Mouse (Mus musculus): ENCODE measurements around the gene Cant1. TPM values are rescaled to one million over a fixed set of nuclear protein-coding genes. Genes with fewer than 3 reads are reported as not detected.

The Cant1 gene
- polyA plus RNA-seq, 1 experiment from 2014 or later: 32.3 TPM

DNA sequence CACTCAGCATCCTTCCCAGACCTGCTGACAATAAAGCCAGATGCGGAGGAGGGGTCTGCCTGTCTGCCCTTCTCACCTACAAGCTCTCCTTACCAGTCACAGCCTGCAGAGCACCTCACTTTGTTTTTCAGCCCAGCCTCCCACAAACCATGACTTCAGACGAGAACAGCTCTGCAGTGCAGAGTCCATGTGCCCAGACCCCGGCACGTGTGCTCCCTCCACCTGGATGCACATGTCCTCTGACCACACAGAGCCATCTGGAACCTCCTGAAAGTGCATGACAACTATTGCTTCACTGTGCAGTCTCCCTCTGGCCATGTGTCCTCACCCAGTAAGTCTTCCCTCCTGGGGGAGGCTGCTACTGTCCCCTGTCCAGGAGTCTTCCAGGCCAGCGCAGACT is 4.6 kb downstream of the Cant1 start:
- Histone ChIP-seq H3K4me2 (replicated peaks; ENCODE audit: low read depth) (no peak overlapping the region), H3K4me3 (ENCODE audit: low read depth, low read length) (no peak overlapping the region), H3K27ac (replicated peaks) (no peak overlapping the region), H3K9ac (ENCODE audit: low read length) (no peak overlapping the region), H3K27me3 (ENCODE audit: control insufficient read depth, insufficient read depth, low read length) (no peaks in the 10 kb centered on the region), H3K36me3 (ENCODE audit: control insufficient read depth, insufficient read depth, low read length) (peaks cover 14% of the 10 kb centered on the region), H3K9me3 (ENCODE audit: control insufficient read depth, low read length) (no peaks in the 10 kb centered on the region), H3K4me1 (replicated peaks; ENCODE audit: control insufficient read depth, insufficient read depth) (peaks cover 7% of the 10 kb centered on the region)
- 91% methylated on average over 5 of the region's 5 CpGs for WGBS
- DNase-seq (ENCODE audit: low spot score) (no peak), ATAC-seq (ENCODE audit: low FRiP score, low TSS enrichment) (no peak)
- TF ChIP-seq EP300 (optimal IDR thresholded peaks at IDR 0.05): no peak
- no peak for TF ChIP-seq CTCF (IDR thresholded peaks at IDR 0.05; ENCODE audit: low read depth)

DNA sequence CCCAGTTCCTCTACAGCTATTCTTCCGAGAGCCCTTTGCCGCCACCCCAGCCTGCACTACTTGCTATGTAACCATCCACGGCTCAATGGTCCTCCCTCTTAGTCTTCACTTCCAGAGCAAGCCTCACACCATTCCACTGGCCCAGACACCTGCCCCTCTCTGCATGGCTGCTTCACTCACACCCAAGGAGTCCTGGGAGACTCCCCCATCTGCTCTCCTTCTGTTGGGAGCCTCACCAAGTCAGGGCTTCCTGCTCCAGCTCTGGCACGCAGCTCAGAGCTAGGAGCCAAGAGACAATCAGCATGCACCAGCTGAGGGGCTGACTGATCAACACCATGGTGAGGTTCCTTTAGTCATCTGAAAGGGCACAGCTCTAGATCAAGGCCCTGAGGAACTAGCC is 5.8 kb downstream of the Cant1 start:
- Histone ChIP-seq H3K9me3 (ENCODE audit: control insufficient read depth, low read length) (no peaks in the 10 kb centered on the region), H3K4me3 (ENCODE audit: low read depth, low read length) (no peak overlapping the region), H3K36me3 (ENCODE audit: control insufficient read depth, insufficient read depth, low read length) (peaks cover 16% of the 10 kb centered on the region), H3K4me1 (replicated peaks; ENCODE audit: control insufficient read depth, insufficient read depth) (peaks cover 6% of the 10 kb centered on the region), H3K27me3 (ENCODE audit: control insufficient read depth, insufficient read depth, low read length) (no peaks in the 10 kb centered on the region), H3K27ac (replicated peaks) (no peak overlapping the region), H3K9ac (ENCODE audit: low read length) (no peak overlapping the region), H3K4me2 (replicated peaks; ENCODE audit: low read depth) (no peak overlapping the region)
- WGBS: 74% methylated on average over 4 of the region's 4 CpGs
- TF ChIP-seq CTCF (IDR thresholded peaks at IDR 0.05; ENCODE audit: low read depth): no peak
- no peak for TF ChIP-seq EP300 (optimal IDR thresholded peaks at IDR 0.05)
- DNase-seq (ENCODE audit: low spot score) (no peak), ATAC-seq (ENCODE audit: low FRiP score, low TSS enrichment) (no peak)

DNA sequence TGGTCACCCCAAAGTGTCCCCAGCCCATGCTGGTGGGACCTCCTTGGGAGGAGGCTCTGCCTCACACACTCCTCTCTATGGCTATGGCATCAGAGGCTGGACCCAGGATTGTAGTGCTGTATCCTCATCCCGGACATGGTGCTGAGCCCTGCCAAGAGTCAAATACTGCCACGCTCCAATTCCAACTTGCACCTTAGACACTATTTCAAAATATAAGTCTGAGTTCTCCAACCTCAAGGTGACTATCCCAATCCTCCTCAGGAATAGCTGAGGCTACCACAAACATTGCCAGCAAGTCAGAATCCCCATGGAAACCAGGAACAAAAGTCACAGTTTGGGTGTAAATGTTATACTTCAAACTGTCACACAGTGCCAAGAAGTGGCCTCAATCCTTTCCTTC is 6.3 kb downstream of the Cant1 start:
- 82% methylated on average over 2 of the region's 2 CpGs for WGBS
- TF ChIP-seq EP300 (optimal IDR thresholded peaks at IDR 0.05): no peak
- TF ChIP-seq CTCF (IDR thresholded peaks at IDR 0.05; ENCODE audit: low read depth): no peak
- no peaks in the 10 kb centered on the region for H3K9me3 ChIP-seq (ENCODE audit: control insufficient read depth, low read length)
- H3K9ac ChIP-seq (ENCODE audit: low read length): no peak overlapping the region
- H3K4me3 ChIP-seq (ENCODE audit: low read depth, low read length): no peak overlapping the region
- no peaks in the 10 kb centered on the region for H3K27me3 ChIP-seq (ENCODE audit: control insufficient read depth, insufficient read depth, low read length)
- DNase-seq (ENCODE audit: low spot score): no peak
- H3K36me3 ChIP-seq (ENCODE audit: control insufficient read depth, insufficient read depth, low read length): peaks cover 16% of the 10 kb centered on the region
- ATAC-seq (ENCODE audit: low FRiP score, low TSS enrichment): no peak
- H3K4me2 ChIP-seq (replicated peaks; ENCODE audit: low read depth): no peak overlapping the region
- peaks cover 3% of the 10 kb centered on the region for H3K4me1 ChIP-seq (replicated peaks; ENCODE audit: control insufficient read depth, insufficient read depth)
- H3K27ac ChIP-seq (replicated peaks): no peak overlapping the region

DNA sequence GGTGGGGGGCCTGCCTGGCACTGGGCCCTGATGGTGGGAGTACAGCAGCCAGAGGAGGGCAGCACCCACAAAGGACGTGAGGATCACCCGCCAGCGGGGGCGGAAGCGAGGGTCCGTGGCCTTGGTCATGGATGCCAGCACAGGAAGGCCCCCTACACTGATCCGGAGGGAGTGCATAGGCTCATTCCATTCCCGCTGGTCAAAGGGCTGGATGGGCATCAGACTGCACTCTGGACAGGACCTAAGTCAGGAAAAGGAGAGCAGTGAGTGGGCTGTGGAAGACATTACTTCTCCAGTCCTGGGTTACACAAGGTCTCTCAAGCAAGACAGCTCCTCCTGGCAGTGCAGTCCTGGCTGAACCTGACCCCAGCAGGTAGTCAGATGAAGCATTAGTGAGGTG is 7.6 kb downstream of the Cant1 start:
- 94% methylated on average over 8 of the region's 8 CpGs for WGBS
- H3K36me3 ChIP-seq (ENCODE audit: control insufficient read depth, insufficient read depth, low read length): peaks cover 25% of the 10 kb centered on the region
- no peak for DNase-seq (ENCODE audit: low spot score)
- no peak overlapping the region for H3K4me2 ChIP-seq (replicated peaks; ENCODE audit: low read depth)
- TF ChIP-seq CTCF (IDR thresholded peaks at IDR 0.05; ENCODE audit: low read depth) (no peak; the same call in 1 of the 2 replicates), EP300 (optimal IDR thresholded peaks at IDR 0.05) (no peak)
- H3K9ac ChIP-seq (ENCODE audit: low read length): no peak overlapping the region
- H3K27me3 ChIP-seq (ENCODE audit: control insufficient read depth, insufficient read depth, low read length): no peaks in the 10 kb centered on the region
- no peaks in the 10 kb centered on the region for H3K9me3 ChIP-seq (ENCODE audit: control insufficient read depth, low read length)
- peak overlapping the region; percentile 58 for H3K27ac ChIP-seq (replicated peaks)
- H3K4me3 ChIP-seq (ENCODE audit: low read depth, low read length): no peak overlapping the region
- ATAC-seq (ENCODE audit: low FRiP score, low TSS enrichment): no peak
- H3K4me1 ChIP-seq (replicated peaks; ENCODE audit: control insufficient read depth, insufficient read depth): no peaks in the 10 kb centered on the region; the same call in 1 of the 2 replicates

DNA sequence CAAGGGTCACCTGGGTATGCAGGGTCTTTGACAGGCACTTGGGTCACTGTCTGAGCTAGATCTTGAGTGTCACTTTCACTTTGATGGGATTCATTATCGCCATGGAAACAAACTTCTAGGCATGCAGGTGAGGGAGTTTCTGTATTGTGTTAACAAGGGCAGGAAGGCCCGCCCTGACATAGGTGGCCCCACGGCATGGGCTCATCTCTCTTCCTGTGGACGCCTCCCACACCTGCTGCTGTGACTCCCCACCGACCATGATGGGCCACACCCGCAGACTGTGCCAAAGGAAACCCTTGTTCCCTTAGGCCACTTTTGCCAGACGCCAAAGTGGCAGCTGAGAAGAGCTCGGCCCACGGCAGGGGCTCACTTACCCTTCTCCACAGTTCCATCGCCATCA is 8.4 kb downstream of the Cant1 start:
- Histone ChIP-seq H3K9ac (ENCODE audit: low read length) (no peak overlapping the region), H3K27me3 (ENCODE audit: control insufficient read depth, insufficient read depth, low read length) (no peaks in the 10 kb centered on the region), H3K4me2 (replicated peaks; ENCODE audit: low read depth) (no peak overlapping the region), H3K4me1 (replicated peaks; ENCODE audit: control insufficient read depth, insufficient read depth) (no peaks in the 10 kb centered on the region; the same call in 1 of the 2 replicates), H3K4me3 (ENCODE audit: low read depth, low read length) (no peak overlapping the region), H3K27ac (replicated peaks) (peak overlapping the region; percentile 86), H3K36me3 (ENCODE audit: control insufficient read depth, insufficient read depth, low read length) (peaks cover 25% of the 10 kb centered on the region), H3K9me3 (ENCODE audit: control insufficient read depth, low read length) (no peaks in the 10 kb centered on the region)
- TF ChIP-seq EP300 (optimal IDR thresholded peaks at IDR 0.05) (no peak), CTCF (IDR thresholded peaks at IDR 0.05; ENCODE audit: low read depth) (no peak)
- WGBS: 78% methylated on average over 10 of the region's 10 CpGs
- ATAC-seq (ENCODE audit: low FRiP score, low TSS enrichment) (no peak), DNase-seq (ENCODE audit: low spot score) (peak; percentile 53)

DNA sequence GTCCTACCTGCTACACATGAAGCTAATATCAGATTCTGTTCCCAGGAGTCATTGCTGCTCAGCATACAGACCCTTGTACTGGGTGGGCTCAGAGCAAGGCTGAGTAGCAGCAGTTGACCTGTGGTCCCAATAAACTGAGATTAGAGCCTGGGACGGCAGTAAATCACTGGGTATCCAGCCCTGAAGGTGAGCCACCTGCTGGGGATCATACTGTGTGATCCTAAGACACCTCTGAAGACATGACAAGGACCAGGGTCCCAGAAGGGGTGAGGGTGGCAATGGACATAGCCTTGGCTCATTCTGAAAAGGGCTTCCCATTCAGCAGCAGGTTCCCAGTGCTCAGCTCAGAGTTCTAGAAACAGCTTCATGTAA is 8.8 kb downstream of the Cant1 start:
- Histone ChIP-seq H3K9ac (ENCODE audit: low read length) (peak overlapping the region; percentile 13; the same call in 1 of the 2 replicates), H3K4me1 (replicated peaks; ENCODE audit: control insufficient read depth, insufficient read depth) (no peaks in the 10 kb centered on the region; the same call in 1 of the 2 replicates), H3K27me3 (ENCODE audit: control insufficient read depth, insufficient read depth, low read length) (no peaks in the 10 kb centered on the region), H3K9me3 (ENCODE audit: control insufficient read depth, low read length) (no peaks in the 10 kb centered on the region), H3K27ac (replicated peaks) (peak overlapping the region; percentile 86), H3K4me2 (replicated peaks; ENCODE audit: low read depth) (peak overlapping the region; percentile 14; the same call in 1 of the 2 replicates), H3K36me3 (ENCODE audit: control insufficient read depth, insufficient read depth, low read length) (peaks cover 25% of the 10 kb centered on the region), H3K4me3 (ENCODE audit: low read depth, low read length) (no peak overlapping the region)
- DNase-seq (ENCODE audit: low spot score) (no peak), ATAC-seq (ENCODE audit: low FRiP score, low TSS enrichment) (no peak)
- TF ChIP-seq CTCF (IDR thresholded peaks at IDR 0.05; ENCODE audit: low read depth) (no peak), EP300 (optimal IDR thresholded peaks at IDR 0.05) (no peak)
- 33% methylated on average over 1 of the region's 1 CpGs for WGBS
